Mouse (Mus musculus) forebrain, embryonic 12.5 days (tissue): ENCODE results near the gene Wdcp. TPM values are rescaled to one million over a fixed set of nuclear protein-coding genes. Genes with fewer than 3 reads are reported as not detected.

Source experiments
- ATAC-seq: fragments of 200-750 bp; cut with Nextera tagmentation; 2 replicates; pipeline ENCODE4 v1.8.0; 2017; ENCODE audit warnings: moderate TSS enrichment; ENCODE audit not compliant: low FRiP score
- H3K27ac ChIP-seq: fragments of 300-500 bp; sonication (generic); 2 replicates; pipeline ENCODE4 v1.5.1; 2016; ENCODE audit warnings: mild to moderate bottlenecking
- H3K27me3 ChIP-seq: fragments of 300-500 bp; sonication (generic); 2 replicates; pipeline ENCODE4 v1.6.1; 2016; ENCODE audit warnings: mild to moderate bottlenecking
- H3K36me3 ChIP-seq: fragments of 300-500 bp; sonication (generic); replicated peaks from 2 replicates; pipeline ENCODE4 v1.6.1; 2016; ENCODE audit warnings: mild to moderate bottlenecking
- H3K4me1 ChIP-seq: fragments of 300-500 bp; sonication (generic); 2 replicates; pipeline ENCODE4 v1.6.1; 2016
- H3K4me2 ChIP-seq: fragments of 300-500 bp; sonication (generic); 2 replicates; pipeline ENCODE4 v1.6.1; 2016; ENCODE audit warnings: mild to moderate bottlenecking, moderate library complexity
- H3K4me3 ChIP-seq: fragments of 300-500 bp; sonication (generic); replicated peaks from 2 replicates; pipeline ENCODE4 v1.5.1; 2016; ENCODE audit warnings: mild to moderate bottlenecking
- H3K9ac ChIP-seq: fragments of 300-500 bp; sonication (generic); 2 replicates; pipeline ENCODE4 v1.6.1; 2016; ENCODE audit warnings: mild to moderate bottlenecking
- H3K9me3 ChIP-seq: fragments of 300-500 bp; sonication (generic); 2 replicates; pipeline ENCODE4 v1.6.1; 2016
- WGBS: fragments of 180-500 bp; shearing (Covaris S2); methylation state at CpG from one replicate; pipeline ENCODE4 v1.1.7; 2016; 5-methylcytosine and 5-hydroxymethylcytosine counted together
- polyA plus RNA-seq: library from polyadenylated mRNA; unstranded; fragments of >200 nt; fragmentation: Nextera tagmentation; extraction: Ambion mirVana; gene quantifications from 2 replicates; pipeline ENCODE4 v1.2.1, GENCODE M21; 2016

Gene Wdcp
- polyA plus RNA-seq, 1 experiment from 2014 or later = 19.0 TPM

GRCm38 (mm10) chr12:4905946-4906345, 62.8 kb downstream of the Wdcp start:
- Histone ChIP-seq H3K27me3 (no peaks in the 10 kb centered on the region), H3K4me2 (no peak overlapping the region; the same call in 1 of the 2 replicates), H3K4me1 (no peaks in the 10 kb centered on the region), H3K9ac (no peak overlapping the region), H3K9me3 (no peaks in the 10 kb centered on the region), H3K27ac (no peak overlapping the region), H3K4me3 (no peak overlapping the region), H3K36me3 (peaks cover 9% of the 10 kb centered on the region)
- WGBS = 83% methylated on average over 7 of the region's 7 CpGs
- ATAC-seq = no peak

DNA sequence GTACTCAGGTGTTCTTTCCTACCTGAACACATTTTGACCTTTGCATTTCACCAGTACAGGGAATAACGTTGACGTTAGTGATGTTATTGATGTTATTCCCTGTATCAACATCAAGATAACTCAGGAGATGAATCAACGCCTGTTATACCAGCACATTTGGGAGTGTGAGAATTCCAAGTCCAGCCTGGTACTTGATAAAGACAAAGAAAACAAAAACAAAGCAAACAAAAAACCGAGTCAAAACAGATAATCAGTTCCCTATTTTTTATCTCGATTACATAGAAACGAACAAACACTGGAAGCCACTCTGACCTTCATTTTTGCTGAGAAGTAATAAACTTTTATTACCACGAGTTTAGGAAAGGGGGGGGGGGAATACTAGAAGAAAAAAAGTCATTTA, 63.4 kb downstream of the Wdcp start:
- no peaks in the 10 kb centered on the region for H3K9me3 ChIP-seq
- peaks cover 4% of the 10 kb centered on the region; the same call in 1 of the 2 replicates for H3K36me3 ChIP-seq
- no peak overlapping the region for H3K27ac ChIP-seq
- peak overlapping the region; percentile 77 for H3K4me2 ChIP-seq
- H3K4me3 ChIP-seq = peak overlapping the region; percentile 73
- no peaks in the 10 kb centered on the region for H3K27me3 ChIP-seq
- WGBS = 65% methylated on average over 7 of the region's 7 CpGs
- no peak for ATAC-seq
- no peaks in the 10 kb centered on the region for H3K4me1 ChIP-seq
- H3K9ac ChIP-seq = 0 out of 2 replicates have a peak overlapping the region, but pooled peaks have one; percentile 85

DNA sequence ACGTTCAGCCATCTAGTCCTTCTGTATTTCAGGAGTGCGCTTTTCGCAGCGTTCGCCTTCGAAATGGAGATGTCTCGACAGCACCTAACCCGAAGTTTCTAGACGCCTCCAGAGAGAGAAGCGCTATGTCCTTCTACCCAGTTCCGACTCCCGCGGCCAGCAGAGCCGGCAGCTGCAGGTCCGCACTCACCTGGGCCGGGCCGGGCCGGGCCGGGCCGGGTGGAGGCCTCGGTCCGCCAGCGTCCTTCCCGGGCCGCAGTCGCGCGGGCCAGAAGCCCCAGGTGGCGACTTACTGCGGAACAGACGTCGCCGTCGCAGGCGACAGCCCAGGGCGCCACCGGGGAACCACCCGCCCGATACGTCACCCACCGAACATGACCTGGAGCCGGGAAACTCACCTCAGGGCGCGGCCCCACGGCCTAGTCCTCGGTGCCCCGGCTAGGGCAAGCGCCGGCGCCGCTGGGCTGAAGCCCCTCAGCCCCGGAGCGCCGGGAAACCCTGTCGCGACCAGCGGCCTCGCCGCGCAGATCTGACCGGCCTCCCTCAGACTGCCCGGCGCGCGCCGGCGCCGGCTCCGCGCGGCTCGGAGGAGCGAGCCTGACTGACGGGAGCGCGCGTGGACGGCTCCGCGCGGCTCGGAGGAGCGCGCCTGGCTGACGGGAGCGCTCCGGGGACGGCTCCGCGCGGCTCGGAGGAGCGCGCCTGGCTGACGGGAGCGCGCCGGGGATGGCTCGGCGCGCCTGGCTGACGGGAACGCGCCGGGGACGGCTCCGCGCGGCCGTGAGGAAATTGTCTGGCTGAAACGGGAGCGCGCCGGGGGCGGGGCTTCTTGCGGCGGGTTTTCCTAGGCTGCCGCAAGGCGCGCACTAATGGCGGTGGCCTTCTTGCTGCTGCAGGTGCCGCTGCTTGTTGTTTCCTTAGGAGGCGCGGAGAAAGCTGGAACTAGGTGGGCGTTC, 64.1 kb downstream of the Wdcp start, which contains the start of gene Ubxn2a:
Gene Ubxn2a (minus strand): TSS at position 755 of the 956 bp plus-strand sequence.
- peak within 1 kb of the TSS; percentile 85 for H3K9ac ChIP-seq
- whole genome bisulfite sequencing = under 1% methylated on average over 125 of the region's 125 CpGs
- ATAC-seq = peak; percentile 94

DNA sequence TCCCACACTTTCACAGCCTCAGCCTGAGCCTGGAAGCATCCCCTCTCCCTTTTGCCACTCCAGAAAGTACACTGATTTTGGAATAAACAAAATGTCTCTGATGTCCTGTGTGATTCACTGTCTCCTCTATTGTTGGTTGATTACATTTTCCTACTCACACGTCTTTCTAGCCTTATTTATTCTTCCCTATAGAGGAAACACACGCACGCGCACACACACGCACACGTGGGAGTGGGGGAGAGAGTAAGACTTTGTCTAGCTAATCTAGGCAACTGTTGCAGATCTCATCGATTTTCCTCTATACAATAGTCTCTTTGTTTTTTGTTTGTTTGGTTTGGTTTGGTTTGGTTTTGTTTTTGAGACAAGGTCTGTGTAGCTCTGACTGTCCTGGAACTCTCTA, 65.3 kb downstream of the Wdcp start:
- Histone ChIP-seq H3K27ac (no peak overlapping the region), H3K4me3 (no peak overlapping the region)
- no peak for ATAC-seq

More for the DNA sequence above, 64.1 kb downstream of the Wdcp start, which contains the start of gene Ubxn2a:
- Histone ChIP-seq H3K27ac (peak within 1 kb of the TSS; percentile 90), H3K27me3 (no peaks in the 10 kb centered on the region), H3K4me1 (no peaks in the 10 kb centered on the region), H3K4me3 (peak within 1 kb of the TSS; percentile 73), H3K36me3 (no peaks in the 10 kb centered on the region), H3K9me3 (no peaks in the 10 kb centered on the region), H3K4me2 (peak within 1 kb of the TSS; percentile 77)

More for the DNA sequence above, 65.3 kb downstream of the Wdcp start:
- Histone ChIP-seq H3K27me3 (no peaks in the 10 kb centered on the region), H3K4me2 (no peak overlapping the region), H3K9me3 (no peaks in the 10 kb centered on the region), H3K9ac (no peak overlapping the region), H3K4me1 (no peaks in the 10 kb centered on the region), H3K36me3 (no peaks in the 10 kb centered on the region)
- whole genome bisulfite sequencing = 91% methylated on average over 7 of the region's 7 CpGs

Other genes starting within 250 kb of the Wdcp start
- 0.56 and 0.77 TPM in 2 replicates for gene Fam228a, start 104.9 kb upstream of the Wdcp start, polyA plus RNA-seq
- gene Pfn4, start 74.3 kb upstream of the Wdcp start, polyA plus RNA-seq = 6.6 and 7.2 TPM in 2 replicates
- gene Fam228b, start 74.0 kb upstream of the Wdcp start, polyA plus RNA-seq = 3.2 and 4.1 TPM in 2 replicates
- gene Sf3b6, start 25.8 kb upstream of the Wdcp start, polyA plus RNA-seq = 372 and 374 TPM in 2 replicates
- gene Fkbp1b, start 1.7 kb upstream of the Wdcp start, polyA plus RNA-seq = 6.6 and 6.9 TPM in 2 replicates
- 2.0 and 2.5 TPM in 2 replicates for gene Mfsd2b, start 31.1 kb downstream of the Wdcp start, polyA plus RNA-seq
- gene Ubxn2a, start 64.4 kb downstream of the Wdcp start, polyA plus RNA-seq = 38.3 and 43.3 TPM in 2 replicates
- 24.0 and 24.9 TPM in 2 replicates for gene Atad2b, start 74.0 kb downstream of the Wdcp start, polyA plus RNA-seq